Mouse (Mus musculus) gastrocnemius, postnatal 10 days (tissue): Measurements from ENCODE around the gene Tcl1b5. TPM values are rescaled to one million over a fixed set of nuclear protein-coding genes. Genes with fewer than 3 reads are reported as not detected.
"Not testable (repeated sequence)": the region's sequence is repeated elsewhere in the genome, so short reads cannot be mapped to it uniquely, and the experiment has no call there.

Source experiments
- DNase-seq: peaks from one replicate; pipeline ENCODE4 v3.0.0; 2021; ENCODE audit warnings: mixed read lengths
- long read RNA-seq, 2 experiments: library from polyadenylated mRNA; stranded (forward); transcript quantifications; one replicate each; pipeline ENCODE4 v2.0.0; 2021
- total RNA-seq, 2 experiments: library from RNA; stranded (reverse); gene quantifications; 2 replicates each; pipeline ENCODE4 v1.2.3; 2021

Tcl1b5 gene
- total RNA-seq, result not detected
- long read RNA-seq, experiment 1, result 0 reads
- long read RNA-seq, experiment 2, result 0 reads

DNA sequence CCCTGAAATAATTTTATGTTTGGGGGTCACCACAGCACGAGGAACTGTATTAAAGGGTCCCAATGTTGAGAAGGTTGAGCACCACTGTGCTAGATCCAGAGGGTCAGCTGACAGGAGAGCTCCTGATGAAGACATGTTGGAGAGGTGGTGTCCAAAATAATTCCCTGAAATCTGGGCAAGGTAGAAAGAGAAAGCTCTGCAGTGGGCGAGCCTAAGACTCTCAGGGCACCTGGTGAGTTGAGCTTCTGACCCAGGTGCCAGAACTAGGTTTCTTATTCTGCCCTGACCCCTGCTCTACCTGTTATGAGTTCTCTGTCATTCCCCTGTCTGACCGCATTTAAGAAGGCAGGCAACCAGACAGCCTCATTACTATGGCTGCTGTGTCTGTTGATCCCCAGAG, at the start of gene Tcl1b5:
Tcl1b5 (plus strand) TSS at position 301 of the 400 bp plus-strand sequence.
- DNase-seq, result not testable (repeated sequence)

DNA sequence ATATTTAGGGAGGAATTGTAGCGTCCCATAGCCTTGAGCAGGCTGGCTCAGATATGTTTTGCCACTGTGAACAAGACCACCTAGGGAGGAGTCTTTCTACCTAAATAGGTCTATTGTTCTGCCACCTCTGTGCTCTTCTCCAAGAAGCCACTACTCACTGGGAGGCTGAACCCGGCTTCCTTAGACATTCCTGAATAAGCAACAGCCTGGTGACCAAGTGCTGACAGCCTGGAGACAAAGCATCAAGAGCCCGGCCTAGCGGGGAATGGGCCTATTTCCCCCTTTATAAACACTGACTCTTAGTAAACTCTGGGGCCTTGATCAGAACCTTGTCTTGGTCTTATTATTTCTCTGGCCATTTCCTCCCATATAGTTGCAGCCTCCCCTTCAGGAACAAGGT, 49.6 kb upstream of the Tcl1b5 start:
- no peak for DNase-seq

DNA sequence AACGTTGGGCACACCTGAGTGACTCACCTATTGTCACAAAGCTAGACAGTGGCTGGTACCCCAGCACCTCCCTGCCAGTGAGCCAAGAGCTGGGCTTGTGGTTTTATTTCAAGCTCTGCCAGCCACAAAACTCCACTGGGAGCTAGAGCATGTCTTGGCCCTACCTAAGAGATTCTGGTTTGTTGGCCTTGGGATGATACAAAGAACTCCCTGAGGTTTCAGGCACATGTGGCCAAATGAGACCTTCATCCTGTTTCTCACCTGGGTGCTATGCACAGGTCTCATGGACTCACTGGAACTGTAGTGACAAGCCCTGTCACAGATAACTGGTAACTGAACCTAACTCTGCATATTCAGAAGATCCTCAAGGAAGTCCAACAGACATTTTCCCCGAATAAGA, 48.5 kb upstream of the Tcl1b5 start:
- no peak for DNase-seq

DNA sequence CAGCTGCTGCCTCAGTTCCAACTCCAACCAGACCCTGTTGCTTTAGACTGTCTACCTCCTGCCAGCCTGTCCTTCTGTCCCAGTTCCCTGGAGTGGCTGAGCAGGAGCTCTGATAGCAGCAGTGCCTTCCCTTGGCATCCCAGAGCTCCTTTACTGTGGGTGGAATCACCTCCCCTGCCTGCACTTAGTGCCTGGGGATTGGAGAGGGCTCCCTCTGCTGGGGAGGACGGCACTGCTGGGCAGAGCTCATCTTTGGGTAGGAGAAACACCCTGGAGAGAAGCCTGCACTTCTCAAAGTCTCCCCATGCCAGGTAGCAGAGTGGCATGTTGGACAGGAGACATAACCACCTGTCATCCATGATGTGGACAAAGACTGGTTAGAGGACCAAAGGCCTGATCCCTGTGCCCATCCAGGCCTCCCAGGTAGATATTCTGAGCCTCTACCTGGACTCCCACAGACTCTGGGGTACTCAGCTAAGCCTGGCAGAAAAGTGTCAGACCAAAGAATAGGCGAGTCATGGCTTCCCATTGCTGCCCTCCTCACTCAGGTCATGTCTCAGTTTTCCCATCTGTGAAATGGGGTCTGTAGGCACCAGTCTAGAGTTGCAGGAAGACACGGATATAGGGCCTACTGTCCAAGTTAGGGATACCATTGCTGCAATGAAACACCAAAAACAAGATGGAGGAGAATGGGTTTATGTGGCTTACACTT, 46.5 kb upstream of the Tcl1b5 start:
- DNase-seq, result not testable (repeated sequence)

DNA sequence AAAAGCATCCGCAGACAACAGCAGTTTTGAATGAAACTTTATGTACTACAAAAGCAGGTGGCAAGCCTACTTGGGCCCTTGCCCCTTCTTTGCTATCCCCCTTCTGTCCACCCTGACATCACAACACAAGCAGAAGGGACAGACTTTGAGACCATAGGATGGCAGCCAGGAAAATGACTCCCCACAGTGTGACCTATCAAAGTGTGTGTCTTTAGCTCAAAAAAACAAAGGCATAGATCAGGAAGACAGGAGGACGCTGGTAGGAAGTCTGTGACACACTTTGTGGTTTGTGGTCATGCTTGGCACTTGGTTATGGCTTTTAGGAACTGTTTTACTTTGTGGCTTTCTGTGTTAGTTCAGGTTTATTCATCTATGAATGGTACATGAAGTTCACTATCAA, 42.0 kb upstream of the Tcl1b5 start:
- DNase-seq, result not testable (repeated sequence)

DNA sequence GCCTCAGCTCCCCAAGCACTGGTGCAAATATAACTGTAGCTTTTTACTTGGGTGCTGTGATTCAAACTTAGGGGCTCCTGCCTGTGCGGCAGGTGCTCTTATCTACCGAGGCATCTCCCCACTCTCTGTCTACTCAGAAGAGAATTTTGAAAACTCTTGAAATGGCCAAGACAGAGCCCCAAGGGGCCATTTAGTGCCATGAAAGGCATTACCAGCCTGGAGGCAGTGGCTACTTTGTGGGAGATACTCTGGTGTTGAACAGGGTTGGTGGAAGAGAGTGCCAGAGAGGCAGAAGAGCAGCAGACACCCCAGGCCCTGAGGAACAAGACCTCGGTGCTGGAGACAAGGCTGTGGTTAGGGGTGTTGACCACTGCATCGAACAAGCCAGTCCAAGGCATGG, 41.3 kb upstream of the Tcl1b5 start:
- DNase-seq, result not testable (repeated sequence)

DNA sequence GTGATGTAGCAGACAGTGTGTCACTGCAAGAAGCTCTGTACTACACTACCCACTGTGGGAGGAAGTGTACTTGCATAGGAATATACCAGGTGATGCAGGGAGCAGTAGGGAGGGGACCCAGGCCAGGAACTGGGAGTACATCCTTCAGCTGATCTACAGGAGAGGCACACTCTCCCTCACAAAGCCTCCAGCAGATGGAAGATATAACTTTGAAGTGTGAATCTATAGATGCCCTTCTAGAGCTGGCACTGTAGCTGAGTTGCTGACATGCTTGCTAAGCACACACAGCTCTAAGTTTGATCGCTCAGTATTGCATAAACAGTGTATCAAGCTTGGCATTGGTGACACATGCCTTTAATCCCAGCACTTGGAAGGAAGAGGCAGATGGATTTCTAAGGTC, 38.4 kb upstream of the Tcl1b5 start:
- DNase-seq, result not testable (repeated sequence)

DNA sequence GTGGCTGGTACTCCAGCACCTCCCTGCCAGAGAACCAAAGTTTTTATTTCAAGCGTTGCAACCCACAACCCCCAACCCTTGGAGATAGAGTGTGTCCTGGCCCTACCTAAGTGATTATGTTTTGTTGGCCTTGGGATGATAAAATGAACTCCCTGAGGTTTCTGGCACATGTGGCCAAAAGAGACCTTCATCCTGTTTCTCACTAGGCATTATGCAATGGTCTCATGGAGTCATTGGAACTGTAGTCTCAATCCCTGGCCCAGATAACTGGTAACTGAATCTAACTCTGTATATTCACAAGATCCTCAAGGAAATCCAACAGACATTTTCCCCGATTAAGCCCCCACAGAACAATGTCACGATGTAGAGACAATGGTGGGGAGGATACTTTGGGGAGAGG, 33.0 kb upstream of the Tcl1b5 start:
- DNase-seq, result no peak

DNA sequence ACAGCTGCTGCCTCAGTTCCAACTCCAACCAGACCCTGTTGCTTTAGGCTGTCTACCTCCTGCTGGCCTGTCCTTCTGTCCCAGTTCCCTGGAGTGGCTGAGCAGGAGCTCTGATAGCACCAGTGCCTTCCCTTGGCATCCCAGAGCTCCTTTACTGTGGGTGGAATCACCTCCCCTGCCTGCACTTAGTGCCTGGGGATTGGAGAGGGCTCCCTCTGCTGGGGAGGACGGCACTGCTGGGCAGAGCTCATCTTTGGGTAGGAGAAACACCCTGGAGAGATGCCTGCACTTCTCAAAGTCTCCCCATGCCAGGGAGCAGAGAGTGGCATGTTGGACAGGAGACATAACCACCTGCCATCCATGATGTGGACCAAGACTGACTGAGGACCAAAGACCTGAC, 31.2 kb upstream of the Tcl1b5 start:
- DNase-seq, result not testable (repeated sequence)

DNA sequence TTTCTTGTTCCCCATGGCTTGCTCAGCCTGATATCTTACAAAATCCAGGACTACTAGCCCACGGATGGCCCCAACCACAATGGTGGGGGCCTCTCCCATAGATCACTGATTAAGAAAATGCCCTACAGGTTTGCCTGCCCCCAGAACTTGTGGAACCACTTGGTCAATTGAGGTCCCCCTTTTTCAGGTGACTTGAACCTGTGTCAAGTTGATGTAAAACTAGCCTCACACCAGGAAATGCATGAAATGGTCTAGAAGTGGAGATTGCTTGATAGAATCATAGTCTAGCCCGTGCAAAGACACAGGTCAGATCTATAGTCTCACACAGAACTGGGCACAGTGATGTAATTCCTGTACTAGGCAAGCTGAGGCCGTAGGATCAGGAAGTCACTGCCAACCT, 30.4 kb upstream of the Tcl1b5 start, which contains the start of gene Tcl1b2:
Tcl1b2 (plus strand) TSS at position 301 of the 400 bp plus-strand sequence.
- no peak for DNase-seq

DNA sequence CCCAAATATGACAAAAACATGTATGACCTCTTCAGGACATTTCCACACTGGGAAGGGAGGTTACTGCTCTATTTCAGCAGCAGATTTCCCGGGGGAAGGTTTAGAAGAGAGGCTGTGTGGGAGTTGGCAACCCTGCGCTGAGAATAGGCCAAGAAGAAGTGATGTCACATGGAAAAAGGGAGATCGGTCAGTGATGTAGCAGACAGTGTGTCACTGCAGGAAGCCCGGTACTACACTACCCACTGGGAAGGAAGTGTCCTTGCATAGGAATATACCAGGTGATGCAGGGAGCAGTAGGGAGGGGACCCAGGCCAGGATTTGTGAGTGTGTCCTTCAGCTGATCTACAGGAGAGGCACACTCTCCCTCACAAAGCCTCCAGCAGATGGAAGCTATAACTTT, 20.9 kb upstream of the Tcl1b5 start:
- not testable (repeated sequence) for DNase-seq

DNA sequence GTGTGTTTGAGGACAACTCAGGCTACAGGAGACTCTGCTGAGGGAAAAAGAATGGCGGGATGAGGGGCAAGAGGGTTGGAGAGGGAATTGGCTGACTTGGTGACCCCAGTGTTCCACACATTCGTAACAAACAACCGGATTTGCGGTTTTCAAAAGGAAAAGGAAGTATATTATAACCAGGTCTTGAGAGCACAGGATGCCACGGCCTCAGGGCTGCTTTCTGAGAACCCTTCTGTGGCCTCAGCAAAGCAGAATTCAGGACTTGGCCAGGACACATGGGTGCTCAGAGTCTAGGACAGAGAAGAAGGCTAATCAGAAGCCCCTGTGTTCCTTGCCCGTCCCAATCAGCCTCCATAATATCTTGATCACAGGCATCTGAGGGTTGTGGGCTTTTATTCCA, 17.3 kb upstream of the Tcl1b5 start:
- no peak for DNase-seq

DNA sequence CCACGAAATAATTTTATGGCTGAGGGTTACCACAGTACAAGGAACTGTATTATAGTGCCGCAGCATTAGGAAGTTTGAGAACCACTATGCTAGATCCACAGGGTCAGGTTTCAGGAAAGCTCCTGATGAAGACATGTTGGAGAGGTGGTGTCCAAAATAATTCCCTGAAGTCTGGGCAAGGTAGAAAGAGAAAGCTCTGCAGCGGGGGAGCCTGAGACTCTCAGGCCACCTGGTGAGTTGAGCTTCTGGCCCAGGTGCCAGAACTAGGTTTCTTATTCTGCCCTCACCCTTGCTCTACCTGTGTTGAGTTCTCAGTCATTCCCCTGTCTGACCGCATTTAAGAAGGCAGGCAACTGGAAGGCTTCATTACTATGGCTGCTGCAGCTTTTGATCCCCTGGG, 16.8 kb upstream of the Tcl1b5 start, which contains the start of gene Tcl1b1:
Tcl1b1 (plus strand) TSS at position 301 of the 400 bp plus-strand sequence.
- DNase-seq, result no peak

DNA sequence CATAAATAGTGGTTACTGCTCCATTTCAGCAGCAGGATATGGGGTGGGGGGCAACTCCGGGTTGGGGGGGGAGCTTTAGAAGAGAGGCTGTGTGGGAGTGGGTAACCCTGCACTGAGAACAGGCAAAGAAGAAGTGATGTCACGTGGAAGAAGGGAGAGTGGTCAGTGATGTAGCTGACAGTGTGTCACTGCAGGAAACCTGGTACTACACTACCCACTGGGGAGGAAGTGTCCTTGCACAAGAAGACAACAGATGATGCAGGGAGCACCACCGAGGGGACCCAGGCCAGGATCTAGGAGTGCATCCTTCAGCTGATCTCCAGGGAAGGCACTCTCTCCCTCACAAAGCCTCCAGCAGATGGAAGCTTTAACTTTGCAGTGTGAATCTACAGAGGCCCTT, 9.4 kb upstream of the Tcl1b5 start:
- no peak for DNase-seq

DNA sequence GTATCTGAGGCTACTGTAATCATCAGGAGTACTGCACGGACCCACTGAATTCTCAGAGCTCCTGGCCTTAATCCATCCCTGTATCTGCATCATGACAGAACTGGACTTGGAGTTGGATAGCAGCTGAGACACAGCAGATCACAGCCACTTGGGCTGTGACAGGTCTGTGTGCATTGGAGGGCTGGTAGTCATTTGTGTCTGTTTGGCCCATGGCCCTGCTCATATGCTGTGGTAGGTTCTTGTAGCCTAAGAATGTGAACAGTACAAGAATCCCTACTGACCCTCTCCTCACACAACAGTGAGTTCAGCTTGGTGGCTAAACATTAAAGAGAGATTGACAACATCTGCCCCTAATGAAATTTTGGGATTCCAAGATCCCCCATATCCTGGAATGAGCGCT, 2.8 kb upstream of the Tcl1b5 start:
- DNase-seq, result no peak

DNA sequence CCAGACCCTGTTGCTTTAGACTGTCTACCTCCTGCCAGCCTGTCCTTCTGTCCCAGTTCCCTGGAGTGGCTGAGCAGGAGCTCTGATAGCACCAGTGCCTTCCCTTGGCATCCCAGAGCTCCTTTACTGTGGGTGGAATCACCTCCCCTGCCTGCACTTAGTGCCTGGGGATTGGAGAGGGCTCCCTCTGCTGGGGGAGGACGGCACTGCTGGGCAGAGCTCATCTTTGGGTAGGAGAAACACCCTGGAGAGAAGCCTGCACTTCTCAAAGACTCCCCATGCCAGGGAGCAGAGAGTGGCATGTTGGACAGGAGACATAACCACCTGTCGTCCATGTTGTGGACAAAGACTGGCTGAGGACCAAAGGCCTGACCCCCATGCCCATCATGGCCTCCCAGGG, 1.8 kb upstream of the Tcl1b5 start:
- peak; percentile 60 for DNase-seq

DNA sequence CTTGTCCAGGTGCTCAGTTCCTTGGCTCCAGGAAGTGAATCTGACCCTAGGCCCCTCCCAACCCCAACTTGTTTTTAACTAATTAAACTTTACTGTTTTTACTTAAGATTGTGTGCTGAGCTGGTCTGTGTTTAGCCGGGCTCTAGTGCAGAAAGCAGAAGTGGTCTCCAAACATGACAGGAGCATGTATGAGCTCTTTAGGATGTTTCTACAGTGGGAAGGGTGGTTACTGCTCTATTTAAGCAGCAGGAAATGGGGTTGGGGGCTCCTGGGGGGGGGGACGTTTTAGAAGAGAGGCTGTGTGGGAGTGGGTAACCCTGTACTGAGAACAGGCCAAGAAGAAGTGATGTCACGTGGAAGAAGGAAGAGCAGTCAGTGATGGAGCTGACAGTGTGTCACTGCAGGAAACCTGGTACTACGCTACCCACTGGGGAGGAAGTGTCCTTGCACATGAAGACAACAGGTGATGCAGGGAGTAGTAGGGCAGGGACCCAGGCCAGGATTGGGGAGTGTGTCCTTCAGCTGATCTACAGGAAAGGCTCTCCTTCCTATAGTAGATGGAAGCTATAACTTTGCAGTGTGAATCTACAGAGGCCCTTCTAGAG, 5.0 kb downstream of the Tcl1b5 start:
- DNase-seq, result not testable (repeated sequence)

DNA sequence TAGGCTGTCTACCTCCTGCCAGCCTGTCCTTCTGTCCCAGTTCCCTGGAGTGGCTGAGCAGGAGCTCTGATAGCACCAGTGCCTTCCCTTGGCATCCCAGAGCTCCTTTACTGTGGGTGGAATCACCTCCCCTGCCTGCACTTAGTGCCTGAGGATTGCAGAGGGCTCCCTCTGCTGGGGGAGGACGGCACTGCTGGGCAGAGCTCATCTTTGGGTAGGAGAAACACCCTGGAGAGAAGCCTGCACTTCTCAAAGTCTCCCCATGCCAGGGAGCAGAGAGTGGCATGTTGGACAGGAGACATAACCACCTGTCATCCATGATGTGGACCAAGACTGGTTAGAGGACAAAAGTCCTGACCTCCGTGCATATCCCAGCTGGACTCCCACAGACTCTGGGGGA, 12.8 kb downstream of the Tcl1b5 start:
- not testable (repeated sequence) for DNase-seq

DNA sequence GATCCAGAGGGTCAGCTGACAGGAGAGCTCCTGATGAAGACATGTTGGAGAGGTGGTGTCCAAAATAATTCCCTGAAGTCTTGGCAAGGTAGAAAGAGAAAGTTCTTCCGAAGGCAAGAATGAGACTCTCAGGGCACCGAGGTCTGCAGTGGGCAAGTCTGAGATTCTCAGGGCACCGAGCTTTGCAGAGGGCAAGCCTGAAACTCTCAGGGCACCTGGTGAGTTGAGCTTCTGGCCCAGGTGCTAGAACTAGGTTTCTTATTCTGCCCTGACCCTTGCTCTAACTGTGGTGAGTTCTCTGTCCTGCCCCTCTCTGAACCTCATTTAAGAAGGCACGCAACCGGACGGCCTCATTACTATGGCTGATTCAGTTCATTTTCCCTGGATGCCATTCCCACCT, 14.6 kb downstream of the Tcl1b5 start, which contains the start of gene Tcl1b3:
Tcl1b3 (plus strand) TSS at position 301 of the 400 bp plus-strand sequence.
- DNase-seq, result not testable (repeated sequence)

DNA sequence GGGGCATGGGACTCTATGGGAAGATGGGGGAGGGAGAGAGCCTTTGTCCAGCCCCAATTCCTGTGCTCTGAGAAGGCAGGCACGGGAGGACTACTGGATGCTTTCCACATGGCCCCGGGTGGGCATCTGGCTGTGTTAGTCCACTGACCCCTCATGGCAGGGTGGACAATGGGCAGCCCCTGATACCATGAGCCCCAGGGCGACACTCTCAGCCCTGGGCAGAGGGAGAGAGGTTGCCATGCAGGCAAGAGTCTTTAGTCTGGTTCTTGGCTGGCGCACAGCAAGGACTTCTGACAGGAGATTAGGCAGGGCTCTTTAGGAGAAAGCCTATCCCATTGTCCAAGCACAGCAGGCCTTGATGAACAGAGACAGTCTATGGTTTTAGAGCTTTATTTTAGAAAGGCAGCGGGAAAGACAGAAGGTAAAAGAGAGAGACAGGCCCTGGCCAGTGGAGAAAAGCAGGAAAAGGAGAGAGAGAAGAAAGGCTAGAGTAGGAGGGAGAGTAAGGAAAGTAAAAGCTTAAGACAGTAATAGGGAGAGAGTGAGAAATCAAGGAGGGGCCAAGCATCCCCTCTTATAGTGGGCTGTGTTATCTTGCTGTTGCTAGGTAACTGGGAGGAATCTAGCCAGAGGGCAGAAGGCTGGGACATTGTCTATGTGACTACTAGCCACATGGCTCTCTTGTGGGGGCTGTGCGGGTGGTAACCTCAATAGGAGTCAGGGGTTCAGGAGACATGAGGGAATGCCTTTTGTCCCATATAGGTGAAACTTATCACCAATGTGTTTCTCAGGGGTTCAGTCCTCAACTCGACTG, 23.7 kb downstream of the Tcl1b5 start:
- not testable (repeated sequence) for DNase-seq

DNA sequence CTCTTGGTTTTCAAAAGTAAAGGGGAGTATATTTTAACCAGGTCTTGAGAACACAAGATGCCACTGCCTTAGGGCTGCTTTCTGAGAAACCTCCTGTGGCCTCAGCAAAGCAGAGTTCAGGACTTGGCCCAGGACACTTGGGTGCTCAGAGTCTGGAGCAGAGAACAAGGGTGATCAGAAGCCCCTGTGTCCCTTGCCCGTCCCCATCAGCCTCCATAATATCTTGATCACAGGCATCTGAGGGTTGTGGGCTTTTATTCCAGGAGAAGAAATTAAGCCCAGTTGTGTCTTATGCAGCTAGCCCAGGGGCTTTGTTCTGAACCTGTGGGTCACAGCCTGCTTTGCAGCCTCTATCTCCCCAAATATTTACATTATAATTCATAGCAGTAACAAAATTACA, 25.5 kb downstream of the Tcl1b5 start, which contains the start of gene Tcl1b4:
Tcl1b4 (plus strand) TSS at position 301 of the 400 bp plus-strand sequence.
- DNase-seq, result not testable (repeated sequence)

DNA sequence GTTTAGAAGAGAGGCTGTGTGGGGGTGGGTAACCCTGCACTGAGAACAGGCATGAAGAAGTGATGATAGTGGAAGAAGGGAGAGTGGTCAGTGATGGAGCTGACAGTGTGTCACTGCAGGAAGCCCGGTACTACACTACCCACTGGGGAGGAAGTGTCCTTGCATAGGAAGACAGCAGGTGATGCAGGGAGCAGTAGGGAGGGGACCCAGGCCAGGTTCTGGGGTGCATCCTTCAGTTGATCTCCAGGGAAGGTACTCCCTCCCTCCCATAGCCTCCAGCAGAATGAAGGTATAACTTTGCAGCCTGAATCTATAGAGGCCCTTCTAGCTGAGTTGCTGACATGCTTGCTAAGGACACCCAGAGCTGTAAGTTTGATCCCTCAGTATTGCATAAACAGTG, 30.9 kb downstream of the Tcl1b5 start:
- DNase-seq, result no peak

DNA sequence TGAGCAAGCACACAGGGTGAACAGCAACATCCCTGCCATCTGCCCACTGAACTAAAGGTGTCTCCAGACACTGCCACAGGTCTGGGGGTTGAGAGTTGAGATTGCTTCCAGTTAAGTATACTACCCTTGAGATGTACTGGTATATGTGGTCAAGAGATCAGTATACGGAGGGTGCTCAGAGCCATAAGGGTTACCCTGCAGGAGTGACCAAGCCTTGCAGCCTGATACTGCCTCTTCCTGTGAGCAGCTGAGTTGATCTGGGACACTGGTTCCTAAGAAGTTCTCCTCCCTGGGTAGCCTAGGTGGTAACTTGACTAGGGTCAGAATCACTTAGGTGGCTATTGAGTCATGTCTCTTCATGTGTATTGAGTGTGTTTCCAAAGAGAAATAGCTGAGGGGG, 32.3 kb downstream of the Tcl1b5 start:
- DNase-seq, result no peak
